Mouse (Mus musculus) liver, embryonic 14.5 days (tissue): ENCODE measurements around the gene Ccne1. TPM values are rescaled to one million over a fixed set of nuclear protein-coding genes. Genes with fewer than 3 reads are reported as not detected.
A peak's percentile ranks its signal among the peaks of the same experiment; 100 is the strongest.
"Not testable (repeated sequence)": the region's sequence is repeated elsewhere in the genome, so short reads cannot be mapped to it uniquely, and the experiment has no call there.

Experiments
- ATAC-seq: fragments of 200-750 bp; cut with Nextera tagmentation; 2 replicates; pipeline ENCODE4 v1.8.0; 2017; ENCODE audit warnings: moderate number of reproducible peaks, mild to moderate bottlenecking, moderate library complexity; ENCODE audit not compliant: insufficient read depth
- DNase-seq, 3 experiments: peaks; one replicate each; pipeline ENCODE4 v3.0.0-alpha.2; 2012 to 2013; ENCODE audit warnings: low read depth in 3 of 3, low spot score in 3 of 3
- H3K27ac ChIP-seq: fragments of 300-500 bp; sonication (generic); 2 replicates; pipeline ENCODE4 v1.5.1; 2014; ENCODE audit warnings: moderate library complexity, mild to moderate bottlenecking, control low read depth, inconsistent platforms
- H3K27me3 ChIP-seq: fragments of 300-500 bp; sonication (generic); 2 replicates; pipeline ENCODE4 v1.6.1; 2014; ENCODE audit warnings: mild to moderate bottlenecking, low read length, moderate library complexity; ENCODE audit not compliant: control insufficient read depth, insufficient read depth
- H3K36me3 ChIP-seq: fragments of 300-500 bp; sonication (generic); replicated peaks from 2 replicates; pipeline ENCODE4 v1.6.1; 2014; ENCODE audit warnings: low read depth; ENCODE audit not compliant: control insufficient read depth, insufficient read depth
- H3K4me1 ChIP-seq, 2 experiments: fragments of 200-500 bp in 1 of 2; fragments of 300-500 bp in 1 of 2; sonication (generic) in 1 of 2; replicated peaks; 2 replicates each; pipeline ENCODE4 v1.6.1; 2012 to 2014; ENCODE audit warnings: antibody characterized with exemption in 1 of 2, inconsistent platforms in 1 of 2, low read length in 1 of 2; ENCODE audit not compliant: control insufficient read depth in 2 of 2, insufficient read depth in 2 of 2
- H3K4me2 ChIP-seq: fragments of 300-500 bp; sonication (generic); 2 replicates; pipeline ENCODE4 v1.6.1; 2014; ENCODE audit warnings: low read depth, mild to moderate bottlenecking, control low read depth, moderate library complexity
- H3K4me3 ChIP-seq, 2 experiments: fragments of 200-500 bp in 1 of 2; fragments of 300-500 bp in 1 of 2; sonication (generic) in 1 of 2; 2 replicates each; pipeline ENCODE4 v1.5.1; 2012 to 2014; ENCODE audit warnings: low read depth in 2 of 2, low read length in 2 of 2, mild to moderate bottlenecking in 2 of 2, control low read depth in 1 of 2, inconsistent platforms in 1 of 2, moderate library complexity in 1 of 2; ENCODE audit not compliant: insufficient read depth in 1 of 2
- H3K9ac ChIP-seq: fragments of 300-500 bp; sonication (generic); replicated peaks from 2 replicates; pipeline ENCODE4 v1.6.1; 2014; ENCODE audit warnings: mild to moderate bottlenecking, control low read depth, moderate library complexity
- H3K9me3 ChIP-seq: fragments of 300-500 bp; sonication (generic); 2 replicates; pipeline ENCODE4 v1.6.1; 2016; ENCODE audit warnings: low read length, mixed read lengths; ENCODE audit not compliant: control insufficient read depth
- CTCF ChIP-seq: IDR thresholded peaks from 2 replicates; pipeline ENCODE4 v1.5.1; 2016; ENCODE audit warnings: antibody characterized with exemption, low read depth, control low read depth
- EP300 ChIP-seq: IDR thresholded peaks from 2 replicates; pipeline ENCODE4 v1.6.1; 2016; ENCODE audit warnings: antibody characterized with exemption, low read depth
- WGBS: fragments of 180-500 bp; shearing (Covaris S2); extraction: QIAGEN DNeasy Blood & Tissue Kit; methylation state at CpG from one replicate; pipeline ENCODE4 v1.1.7; 2014; ENCODE audit not compliant: insufficient replicate concordance; 5-methylcytosine and 5-hydroxymethylcytosine counted together
- polyA plus RNA-seq, 2 experiments: library from polyadenylated mRNA; depleted of rRNA in 1 of 2; stranded (reverse) in 1 of 2; unstranded in 1 of 2; fragments of >200 nt; fragmentation: Nextera tagmentation in 1 of 2; extraction: Ambion mirVana in 1 of 2; gene quantifications; 2 replicates each; pipeline versions ENCODE4 v1.2.1 to v1.2.3; 2012 to 2014

Gene Ccne1
- polyA plus RNA-seq, 2 experiments, result 71.1 to 87.8 TPM

DNA sequence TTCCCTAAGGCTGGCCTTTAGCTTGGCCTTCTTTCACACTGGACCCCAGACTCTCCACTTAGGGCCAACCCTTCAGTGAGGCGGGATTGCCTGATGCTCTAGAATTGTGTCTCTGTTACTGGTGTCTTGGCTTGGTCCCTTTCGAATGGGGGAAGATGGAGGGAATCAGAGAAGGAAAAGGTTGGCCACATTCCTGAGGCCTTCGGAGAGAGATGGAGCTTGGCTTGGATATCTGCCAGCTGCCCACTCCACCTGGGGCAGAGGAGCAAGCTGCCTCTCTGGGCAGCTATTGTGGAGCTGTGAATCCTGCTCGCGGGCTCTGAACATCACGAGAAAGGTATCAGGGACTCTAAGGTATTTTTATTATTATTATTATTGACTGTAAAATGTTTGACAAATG lies 22.2 kb upstream of the Ccne1 start:
- Histone ChIP-seq H3K9ac (no peak overlapping the region), H3K36me3 (no peaks in the 10 kb centered on the region), H3K4me2 (no peak overlapping the region), H3K9me3 (no peaks in the 10 kb centered on the region), H3K27me3 (no peaks in the 10 kb centered on the region), H3K4me3 (no peak overlapping the region), H3K27ac (no peak overlapping the region), H3K4me1 (no peaks in the 10 kb centered on the region)
- no peak for ATAC-seq
- no peak for TF ChIP-seq EP300
- no peak for TF ChIP-seq CTCF
- 63% methylated on average over 6 of the region's 6 CpGs for WGBS
- DNase-seq, result no peak

DNA sequence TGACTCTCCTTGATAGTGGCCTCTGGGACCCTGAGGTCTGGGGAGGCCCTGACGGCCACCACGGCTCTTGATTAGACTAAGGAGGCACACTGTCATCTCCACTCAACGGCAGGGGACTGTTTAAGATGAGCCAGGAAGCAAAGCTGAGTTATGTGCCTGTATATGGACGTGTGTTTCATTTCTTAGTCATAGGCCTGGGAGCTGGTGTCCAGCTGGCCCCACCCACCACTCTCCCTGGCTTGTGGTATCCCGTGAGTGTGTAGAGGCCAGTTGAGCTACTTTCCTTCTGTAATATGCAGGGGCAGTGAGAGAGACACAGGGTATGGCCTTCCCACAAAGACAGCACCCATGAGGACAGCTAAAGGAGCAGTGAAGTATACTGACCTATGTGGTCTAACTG lies 20.9 kb upstream of the Ccne1 start:
- not testable (repeated sequence) for H3K9me3 ChIP-seq, H3K4me2 ChIP-seq, H3K4me1 ChIP-seq, H3K9ac ChIP-seq, H3K27ac ChIP-seq, H3K27me3 ChIP-seq, DNase-seq, ATAC-seq, H3K36me3 ChIP-seq, H3K4me3 ChIP-seq
- WGBS, result 50% methylated on average over 5 of the region's 5 CpGs

DNA sequence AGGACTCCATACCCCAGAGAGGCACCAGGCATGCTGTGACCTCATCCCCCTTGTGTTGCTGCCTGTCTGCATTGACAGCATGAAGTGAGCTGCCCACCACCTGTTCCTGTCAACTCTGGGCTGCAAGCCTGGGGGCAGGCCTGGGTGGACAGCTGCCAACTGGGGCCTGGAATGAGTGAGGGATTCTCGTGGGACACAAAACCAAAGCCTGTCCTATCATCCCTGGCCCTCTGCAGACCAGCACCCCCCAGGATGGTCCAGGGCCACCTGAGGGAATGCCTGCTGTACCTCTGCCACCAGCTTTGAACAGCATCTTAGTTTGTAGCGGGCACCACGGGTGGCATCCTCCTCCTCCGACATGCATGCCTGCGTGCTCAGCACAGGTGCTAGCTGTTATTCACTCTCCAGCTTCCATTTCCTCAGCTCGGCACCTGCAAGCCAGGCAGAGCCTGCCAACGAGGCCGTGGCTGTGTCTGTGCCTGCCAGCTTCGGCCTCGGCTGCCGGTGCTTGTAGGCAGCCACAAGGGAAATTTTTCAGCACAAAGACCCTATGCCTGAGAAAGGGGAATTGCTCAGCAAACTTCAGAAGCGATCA lies 18.3 kb upstream of the Ccne1 start:
- no peaks in the 10 kb centered on the region for H3K36me3 ChIP-seq
- H3K4me3 ChIP-seq, result no peak overlapping the region
- no peak overlapping the region for H3K27ac ChIP-seq
- no peak for ATAC-seq
- no peak overlapping the region for H3K4me2 ChIP-seq
- 68% methylated on average over 12 of the region's 12 CpGs for WGBS
- H3K9me3 ChIP-seq, result no peaks in the 10 kb centered on the region
- H3K9ac ChIP-seq, result no peak overlapping the region
- no peak for DNase-seq
- H3K27me3 ChIP-seq, result no peaks in the 10 kb centered on the region
- no peaks in the 10 kb centered on the region for H3K4me1 ChIP-seq
- TF ChIP-seq CTCF (no peak), EP300 (no peak)

DNA sequence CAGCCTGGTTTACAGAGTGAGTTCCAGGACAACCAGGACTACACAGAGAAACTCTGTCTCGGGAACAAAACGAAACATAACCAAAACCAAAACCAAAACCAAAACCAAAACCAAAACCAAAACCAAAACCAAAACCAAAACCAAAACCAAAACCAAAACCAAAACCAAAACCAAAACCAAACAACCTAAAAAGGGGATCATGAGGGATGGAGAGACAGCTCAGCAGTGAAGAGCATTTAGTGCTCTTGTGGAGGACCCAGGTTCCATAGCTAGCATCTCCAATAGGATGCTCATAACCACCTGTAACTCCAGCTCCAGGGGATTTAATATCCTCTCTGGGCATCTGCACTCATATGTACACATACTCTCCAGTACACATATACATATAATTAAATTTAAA lies 16.8 kb upstream of the Ccne1 start:
- not testable (repeated sequence) for H3K9me3 ChIP-seq, H3K27ac ChIP-seq, H3K4me3 ChIP-seq, H3K4me2 ChIP-seq, ATAC-seq, H3K27me3 ChIP-seq, H3K9ac ChIP-seq, H3K36me3 ChIP-seq, H3K4me1 ChIP-seq, DNase-seq
- WGBS, result 35% methylated on average over 2 of the region's 2 CpGs

DNA sequence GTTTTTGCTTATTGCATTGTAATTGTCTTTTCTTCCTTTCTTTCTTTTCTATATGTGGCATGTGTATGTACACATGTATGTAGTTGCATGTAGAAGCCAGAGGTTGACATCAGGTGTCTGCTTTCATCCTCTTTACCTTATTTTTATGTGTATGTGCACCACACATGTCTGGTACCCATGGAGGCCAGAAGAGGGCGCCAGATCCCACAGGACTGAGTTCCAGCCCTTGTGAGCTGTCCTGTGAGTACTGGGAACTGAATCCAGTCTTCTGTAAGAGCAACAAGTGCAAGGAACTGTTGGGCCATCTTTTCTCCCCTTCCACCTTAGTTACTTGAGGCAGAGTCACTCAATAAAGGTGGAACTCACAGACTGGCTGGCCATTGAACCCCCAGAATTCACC lies 11.3 kb upstream of the Ccne1 start:
- Histone ChIP-seq H3K4me2 (no peak overlapping the region), H3K9me3 (no peaks in the 10 kb centered on the region), H3K4me3 (no peak overlapping the region), H3K4me1 (no peaks in the 10 kb centered on the region), H3K36me3 (no peaks in the 10 kb centered on the region), H3K27me3 (no peaks in the 10 kb centered on the region), H3K27ac (no peak overlapping the region), H3K9ac (no peak overlapping the region)
- no peak for TF ChIP-seq EP300
- TF ChIP-seq CTCF, result peak; percentile 49
- ATAC-seq (no peak), DNase-seq (no peak)
- WGBS, result 14% methylated on average over 1 of the region's 1 CpGs
